Mouse (Mus musculus) thymus, adult 2 months (tissue): ENCODE data around the gene Slc15a3. TPM values are rescaled to one million over a fixed set of nuclear protein-coding genes. Genes with fewer than 3 reads are reported as not detected.

Source experiments
- DNase-seq: peaks from one replicate; pipeline ENCODE4 v3.0.0; 2021
- H3K27ac ChIP-seq: fragments of 200-500 bp; 2 replicates; pipeline ENCODE4 v1.5.1; 2012; ENCODE audit warnings: low read length, control low read depth; ENCODE audit not compliant: control insufficient read depth, insufficient read depth
- H3K27me3 ChIP-seq: fragments of 200-500 bp; 2 replicates; pipeline ENCODE4 v1.6.1; 2012; ENCODE audit warnings: mild to moderate bottlenecking, low read length, moderate library complexity, mixed read lengths; ENCODE audit not compliant: control insufficient read depth, insufficient read depth
- H3K36me3 ChIP-seq: fragments of 200-500 bp; 2 replicates; pipeline ENCODE4 v1.6.1; 2012; ENCODE audit warnings: mild to moderate bottlenecking, low read length, moderate library complexity; ENCODE audit not compliant: control insufficient read depth, insufficient read depth
- H3K4me1 ChIP-seq: fragments of 200-500 bp; replicated peaks from 2 replicates; pipeline ENCODE4 v1.6.1; 2012; ENCODE audit warnings: low read length; ENCODE audit not compliant: control insufficient read depth, insufficient read depth
- H3K4me3 ChIP-seq: fragments of 200-500 bp; 2 replicates; pipeline ENCODE4 v1.5.1; 2012; ENCODE audit warnings: mild to moderate bottlenecking, low read length, control low read depth, moderate library complexity; ENCODE audit not compliant: control insufficient read depth, insufficient read depth
- CTCF ChIP-seq: fragments of 200-500 bp; IDR thresholded peaks from 2 replicates; pipeline ENCODE4 v1.5.1; 2012; ENCODE audit warnings: mild to moderate bottlenecking, control low read depth, low read length, moderate library complexity, borderline replicate concordance; ENCODE audit not compliant: control insufficient read depth, poor library complexity, insufficient read depth; ENCODE audit errors: extremely low read depth
- POLR2A ChIP-seq: fragments of 200-500 bp; IDR thresholded peaks from 2 replicates; pipeline ENCODE4 v1.6.1; 2012; ENCODE audit warnings: mild to moderate bottlenecking, low read length, control low read depth, moderate library complexity; ENCODE audit not compliant: control insufficient read depth, poor library complexity, insufficient read depth; ENCODE audit errors: extremely low read depth
- WGBS: fragments of 180-500 bp; shearing (Covaris S2); methylation state at CpG from one replicate; pipeline ENCODE4 v1.1.7; 2018; 5-methylcytosine and 5-hydroxymethylcytosine counted together
- polyA plus RNA-seq: library from polyadenylated mRNA; depleted of rRNA; stranded (reverse); fragments of >200 nt; gene quantifications from 2 replicates; pipeline ENCODE4 v1.2.3, GENCODE M21; 2012

Slc15a3 gene
- polyA plus RNA-seq, 1 experiment = 29.7 TPM

GRCm38 (mm10) chr19:10818217-10818946 lies 21.1 kb upstream of the Slc15a3 start:
- 68% methylated on average over 17 of the region's 17 CpGs for WGBS
- no peaks in the 10 kb centered on the region for H3K27me3 ChIP-seq
- no peak for DNase-seq
- peaks cover 34% of the 10 kb centered on the region for H3K36me3 ChIP-seq
- H3K4me3 ChIP-seq = no peak overlapping the region
- H3K4me1 ChIP-seq = peaks cover 34% of the 10 kb centered on the region
- H3K27ac ChIP-seq = no peak overlapping the region
- TF ChIP-seq CTCF (no peak), POLR2A (no peak)

DNA sequence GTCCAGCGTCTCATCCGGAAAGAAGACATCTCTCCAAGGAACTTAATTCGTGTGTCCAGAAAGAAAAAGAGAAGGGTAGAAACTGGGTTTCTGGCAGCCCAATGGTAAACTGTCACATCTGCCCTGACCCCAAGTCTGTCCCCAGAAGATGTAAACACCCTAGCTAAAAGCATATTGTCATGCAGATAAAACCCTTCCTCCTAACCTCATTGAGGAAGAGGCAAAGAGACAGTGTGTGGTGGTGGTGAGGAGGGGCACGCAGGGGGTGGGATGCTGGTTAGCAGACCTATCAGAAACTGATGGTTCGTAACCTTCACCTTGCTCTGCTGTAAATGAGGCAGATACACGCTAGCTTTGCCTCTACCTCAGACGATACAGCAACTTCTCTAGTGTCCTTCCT lies 18.2 kb upstream of the Slc15a3 start:
- H3K27me3 ChIP-seq = no peaks in the 10 kb centered on the region
- TF ChIP-seq POLR2A (no peak), CTCF (no peak)
- H3K4me1 ChIP-seq = peaks cover 45% of the 10 kb centered on the region
- DNase-seq = no peak
- no peak overlapping the region for H3K27ac ChIP-seq
- peaks cover 23% of the 10 kb centered on the region for H3K36me3 ChIP-seq
- 59% methylated on average over 7 of the region's 7 CpGs for WGBS
- H3K4me3 ChIP-seq = no peak overlapping the region

GRCm38 (mm10) chr19:10822534-10822933 lies 17.0 kb upstream of the Slc15a3 start:
- Histone ChIP-seq H3K4me3 (no peak overlapping the region), H3K4me1 (peaks cover 46% of the 10 kb centered on the region), H3K27ac (no peak overlapping the region), H3K27me3 (no peaks in the 10 kb centered on the region), H3K36me3 (peaks cover 23% of the 10 kb centered on the region)
- 96% methylated on average over 4 of the region's 4 CpGs for WGBS
- no peak for DNase-seq
- TF ChIP-seq POLR2A = no peak
- no peak for TF ChIP-seq CTCF

- Histone ChIP-seq H3K4me3 (no peak overlapping the region), H3K36me3 (peaks cover 19% of the 10 kb centered on the region), H3K4me1 (peaks cover 51% of the 10 kb centered on the region), H3K27me3 (no peaks in the 10 kb centered on the region), H3K27ac (no peak overlapping the region)
- WGBS = 88% methylated on average over 7 of the region's 7 CpGs
- TF ChIP-seq CTCF (no peak), POLR2A (no peak)
- DNase-seq = no peak
Measured at GRCm38 (mm10) chr19:10824061-10824460, 15.5 kb upstream of the Slc15a3 start.

DNA sequence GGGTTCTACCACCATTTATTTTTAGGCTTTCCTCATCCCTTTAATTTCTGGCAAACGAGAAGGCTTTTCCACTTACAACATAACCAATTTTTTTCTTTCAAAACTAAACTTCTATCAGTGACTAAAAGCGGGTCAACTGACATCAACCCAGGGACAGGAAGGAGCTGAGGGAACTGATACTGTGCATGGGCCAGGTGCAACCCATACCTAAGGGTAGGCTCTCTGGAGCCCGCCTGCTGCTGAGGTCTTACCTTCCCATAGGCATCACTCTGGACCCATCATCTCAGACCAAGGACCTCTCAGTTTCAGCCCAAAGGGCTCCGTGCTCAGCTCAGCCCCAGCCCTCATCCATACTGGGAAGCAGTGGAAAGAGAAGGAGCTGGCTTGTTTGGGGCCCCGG lies 11.2 kb upstream of the Slc15a3 start:
- 45% methylated on average over 5 of the region's 5 CpGs for WGBS
- Histone ChIP-seq H3K27me3 (no peaks in the 10 kb centered on the region), H3K27ac (peak overlapping the region; percentile 92), H3K36me3 (peaks cover 4% of the 10 kb centered on the region; the same call in 1 of the 2 replicates), H3K4me1 (peaks cover 42% of the 10 kb centered on the region), H3K4me3 (peak overlapping the region; percentile 74)
- TF ChIP-seq CTCF (no peak), POLR2A (peak; percentile 46; the same call in 1 of the 2 replicates)
- peak; percentile 47 for DNase-seq

- Histone ChIP-seq H3K36me3 (no peaks in the 10 kb centered on the region), H3K27ac (peak within 1 kb of the TSS; percentile 92), H3K27me3 (no peaks in the 10 kb centered on the region), H3K4me1 (peaks cover 35% of the 10 kb centered on the region), H3K4me3 (peak within 1 kb of the TSS; percentile 74)
- 24% methylated on average over 16 of the region's 16 CpGs for WGBS
- DNase-seq = peak; percentile 76
- TF ChIP-seq CTCF (0 out of 2 replicates have a peak, but pooled peaks have one; percentile 22), POLR2A (peak; percentile 90)
Measured at GRCm38 (mm10) chr19:10829436-10830175, 9.9 kb upstream of the Slc15a3 start, which contains the start of gene Cd6. Cd6 (minus strand) TSS chr19:10830058.
